Mouse (Mus musculus) lung, embryonic 14.5 days (tissue): ENCODE measurements at regions not wholly inside any gene's neighbourhood (a gene's known extent, or its start where the extent isn't known, plus 50 kb on each side); places are given as distances from the start of the nearest gene placed in this dataset.
A peak's percentile ranks its signal among the peaks of the same experiment; 100 is the strongest.
"Not testable (repeated sequence)": the region's sequence is repeated elsewhere in the genome, so short reads cannot be mapped to it uniquely, and the experiment has no call there.

Source experiments
- ATAC-seq: fragments of 200-750 bp; cut with Nextera tagmentation; 2 replicates; pipeline ENCODE4 v1.8.0; 2017; ENCODE audit warnings: mild to moderate bottlenecking, moderate TSS enrichment, moderate library complexity; ENCODE audit not compliant: insufficient read depth
- DNase-seq: peaks from one replicate; pipeline ENCODE4 v3.0.0-alpha.2; 2015
- H3K27ac ChIP-seq: fragments of 300-500 bp; sonication (generic); 2 replicates; pipeline ENCODE4 v1.5.1; 2014; ENCODE audit warnings: low read depth, mild to moderate bottlenecking, moderate library complexity
- H3K27me3 ChIP-seq: fragments of 300-500 bp; sonication (generic); 2 replicates; pipeline ENCODE4 v1.6.1; 2014; ENCODE audit warnings: low read length, control low read depth; ENCODE audit not compliant: insufficient read depth
- H3K36me3 ChIP-seq: fragments of 300-500 bp; sonication (generic); 2 replicates; pipeline ENCODE4 v1.6.1; 2014; ENCODE audit warnings: control low read depth; ENCODE audit not compliant: insufficient read depth
- H3K4me1 ChIP-seq: fragments of 300-500 bp; sonication (generic); 2 replicates; pipeline ENCODE4 v1.6.1; 2014; ENCODE audit warnings: antibody characterized with exemption, control low read depth; ENCODE audit not compliant: insufficient read depth
- H3K4me2 ChIP-seq: fragments of 300-500 bp; sonication (generic); 2 replicates; pipeline ENCODE4 v1.6.1; 2014; ENCODE audit warnings: mild to moderate bottlenecking
- H3K4me3 ChIP-seq: fragments of 300-500 bp; sonication (generic); 2 replicates; pipeline ENCODE4 v1.5.1; 2014; ENCODE audit warnings: low read depth, low read length
- H3K9ac ChIP-seq: fragments of 300-500 bp; sonication (generic); 2 replicates; pipeline ENCODE4 v1.6.1; 2014
- H3K9me3 ChIP-seq: fragments of 300-500 bp; sonication (generic); 2 replicates; pipeline ENCODE4 v1.6.1; 2016; ENCODE audit warnings: low read depth, low read length, control low read depth
- CTCF ChIP-seq: IDR thresholded peaks from 2 replicates; pipeline ENCODE4 v1.5.1; 2016; ENCODE audit warnings: antibody characterized with exemption, low read depth
- WGBS: fragments of 180-500 bp; shearing (Covaris S2); extraction: QIAGEN DNeasy Blood & Tissue Kit; methylation state at CpG from one replicate; pipeline ENCODE4 v1.1.7; 2014; 5-methylcytosine and 5-hydroxymethylcytosine counted together

DNA sequence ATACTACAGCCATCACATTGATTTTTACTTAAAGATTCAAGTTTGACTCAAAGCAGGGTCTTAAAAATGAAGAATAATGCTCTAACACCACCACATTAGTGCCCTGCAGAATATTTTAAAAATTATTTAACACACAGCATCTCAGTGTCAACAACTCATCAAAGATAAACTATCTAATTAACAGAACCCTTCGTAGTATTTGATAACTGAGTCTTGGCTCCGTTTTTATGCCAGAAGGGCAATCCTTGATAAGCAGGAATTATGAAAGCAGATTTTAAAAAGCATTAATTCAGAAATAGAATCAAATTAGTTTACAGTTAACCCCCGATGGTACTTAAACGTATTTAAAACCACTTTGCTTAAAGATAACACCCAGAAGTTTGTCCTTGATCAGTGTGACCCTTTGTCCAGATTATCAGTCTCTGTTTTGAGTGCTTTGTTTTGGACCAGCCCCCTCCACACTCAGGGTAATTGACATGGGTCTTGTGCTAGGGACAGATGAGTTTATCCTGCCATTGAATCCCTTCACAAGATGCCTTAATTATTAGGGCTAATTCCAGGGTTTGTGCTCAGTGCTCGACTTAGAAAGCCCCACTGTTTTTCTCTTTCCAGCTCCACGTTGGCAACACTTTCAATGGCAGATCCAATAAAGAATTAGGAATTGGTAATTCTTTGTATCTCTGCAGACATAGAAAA is 69.4 kb upstream of the Dph6 start:
- Histone ChIP-seq H3K4me2 (no peak overlapping the region), H3K36me3 (no peaks in the 10 kb centered on the region), H3K27me3 (no peaks in the 10 kb centered on the region), H3K4me3 (no peak overlapping the region), H3K4me1 (no peaks in the 10 kb centered on the region), H3K27ac (no peak overlapping the region), H3K9ac (no peak overlapping the region), H3K9me3 (no peaks in the 10 kb centered on the region)
- no peak for TF ChIP-seq CTCF
- 51% methylated on average over 6 of the region's 6 CpGs for WGBS
- ATAC-seq: no peak
- no peak for DNase-seq

DNA sequence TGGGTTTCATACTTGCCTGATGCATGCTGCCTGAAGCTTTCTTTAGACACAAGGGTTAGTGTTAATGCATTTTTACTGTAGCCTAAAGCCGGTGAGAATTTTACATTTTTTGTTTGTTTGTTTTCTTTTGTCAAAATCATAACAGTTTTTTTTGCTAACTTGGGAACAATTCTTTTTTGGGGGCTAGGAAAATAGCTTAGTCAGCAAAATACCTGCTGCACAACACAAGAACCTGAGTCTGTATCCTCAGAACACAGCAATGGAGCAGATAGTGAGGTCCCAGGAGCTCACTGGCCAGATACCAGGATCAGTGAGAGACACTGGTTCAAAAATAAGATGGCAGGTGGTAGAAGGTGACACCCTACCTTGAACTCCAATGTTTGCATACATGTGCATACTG is 72.4 kb upstream of the Dph6 start:
- Histone ChIP-seq H3K27ac (no peak overlapping the region), H3K4me1 (no peaks in the 10 kb centered on the region), H3K27me3 (no peaks in the 10 kb centered on the region), H3K4me3 (no peak overlapping the region), H3K36me3 (no peaks in the 10 kb centered on the region), H3K9me3 (no peaks in the 10 kb centered on the region), H3K4me2 (no peak overlapping the region), H3K9ac (no peak overlapping the region)
- DNase-seq (no peak), ATAC-seq (no peak)
- WGBS: 90% methylated on average over 1 of the region's 1 CpGs
- TF ChIP-seq CTCF: no peak

DNA sequence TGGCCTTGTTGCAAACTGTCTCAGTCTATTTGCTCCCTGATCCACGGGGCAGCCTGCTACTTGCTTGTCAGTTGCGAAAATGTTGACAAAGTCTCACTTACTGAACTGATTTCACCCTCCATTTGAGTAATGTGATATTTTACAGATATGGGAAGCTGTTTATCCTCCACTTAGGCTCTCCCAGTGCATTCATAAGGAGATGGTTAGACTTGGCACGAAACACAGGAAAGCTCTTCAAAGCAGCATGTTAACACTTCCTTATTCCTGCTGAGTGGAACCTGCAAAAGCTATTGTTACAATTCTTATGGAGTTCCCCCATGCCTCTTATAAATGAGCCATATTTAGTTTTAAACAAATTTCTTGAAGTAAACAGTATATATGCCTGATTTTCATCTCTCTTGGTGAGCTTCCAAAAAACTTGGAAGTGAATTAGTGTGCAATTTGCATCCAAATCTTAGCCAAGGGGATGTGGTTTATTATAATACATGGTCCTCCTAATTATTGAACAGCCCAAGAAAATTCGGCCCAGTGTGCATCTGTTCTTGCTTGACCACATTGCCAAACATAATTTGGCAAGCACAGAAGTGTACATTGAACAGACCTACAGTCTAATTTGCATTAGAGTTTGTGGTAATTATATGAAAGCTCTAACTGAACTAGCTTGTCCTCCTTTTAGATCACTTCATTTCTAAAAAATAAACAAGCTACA is 80.3 kb upstream of the Dph6 start:
- no peak for TF ChIP-seq CTCF
- no peak overlapping the region for H3K27ac ChIP-seq
- no peaks in the 10 kb centered on the region for H3K27me3 ChIP-seq
- peak; percentile 29 for DNase-seq
- no peak overlapping the region for H3K4me2 ChIP-seq
- 29% methylated on average over 4 of the region's 4 CpGs for WGBS
- no peak overlapping the region for H3K4me3 ChIP-seq
- peak; percentile 58; the same call in 1 of the 2 replicates for ATAC-seq
- no peaks in the 10 kb centered on the region for H3K36me3 ChIP-seq
- no peak overlapping the region for H3K9ac ChIP-seq
- no peaks in the 10 kb centered on the region for H3K9me3 ChIP-seq
- no peaks in the 10 kb centered on the region for H3K4me1 ChIP-seq

DNA sequence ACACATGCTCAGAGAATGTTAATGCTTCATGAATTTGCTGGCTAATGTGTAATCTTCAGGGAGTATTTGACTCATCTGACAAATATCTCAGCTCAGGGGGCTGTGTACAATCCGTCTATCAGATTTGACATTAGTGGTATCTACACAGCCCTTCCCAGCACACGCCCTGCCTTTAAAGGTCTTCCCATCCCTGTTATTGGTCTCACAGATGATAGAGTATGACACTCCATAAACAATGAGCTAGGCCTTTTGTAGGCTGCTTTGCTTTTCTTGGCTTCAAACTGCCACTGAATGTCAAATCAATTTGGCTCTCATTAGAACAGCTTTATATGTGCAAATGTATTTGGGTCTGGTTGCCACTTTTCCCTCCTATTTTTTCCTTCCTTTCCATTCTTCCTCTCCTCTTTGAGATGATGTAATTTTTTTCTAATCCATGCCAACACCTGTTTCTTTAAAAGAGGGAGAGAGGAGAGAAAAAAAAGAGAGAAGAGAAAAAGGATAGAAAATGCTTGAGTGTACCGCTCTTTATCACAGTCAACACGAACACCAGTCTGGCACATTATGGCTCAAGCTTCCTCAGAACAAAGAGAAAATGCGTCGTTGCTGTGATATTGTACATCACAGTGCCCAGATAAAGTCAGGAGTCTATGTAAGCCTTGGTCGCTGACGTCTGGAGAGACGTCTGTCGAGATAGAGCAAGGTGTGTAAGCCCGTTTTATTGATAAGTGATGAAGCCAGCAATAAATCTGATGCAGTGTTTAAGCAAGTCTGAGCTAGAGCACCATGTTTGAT is 84.9 kb upstream of the Dph6 start:
- no peak overlapping the region for H3K4me2 ChIP-seq
- no peaks in the 10 kb centered on the region for H3K9me3 ChIP-seq
- WGBS: 44% methylated on average over 11 of the region's 11 CpGs

DNA sequence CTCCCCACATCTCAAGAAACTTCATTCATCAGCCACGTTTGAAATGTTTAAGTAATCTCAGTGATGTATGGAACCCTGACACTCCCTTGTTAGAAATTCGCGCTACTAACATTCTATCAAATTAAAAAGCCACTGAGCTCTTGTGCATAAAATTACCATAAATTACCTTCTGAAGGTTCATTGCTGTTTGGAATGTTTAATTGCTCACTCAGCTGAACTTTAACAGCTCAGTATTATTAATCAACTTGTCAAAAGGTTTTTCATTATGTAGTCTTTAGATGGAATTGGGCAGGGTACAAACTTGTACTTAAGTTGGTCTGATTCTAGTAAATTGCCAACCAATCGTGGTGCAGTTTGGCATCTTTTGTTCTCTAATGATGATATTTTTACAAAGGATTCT is 108.5 kb upstream of the Dph6 start:
- TF ChIP-seq CTCF: no peak
- Histone ChIP-seq H3K4me3 (no peak overlapping the region), H3K4me2 (no peak overlapping the region), H3K4me1 (no peaks in the 10 kb centered on the region), H3K27me3 (no peaks in the 10 kb centered on the region), H3K27ac (no peak overlapping the region), H3K9me3 (no peaks in the 10 kb centered on the region), H3K36me3 (no peaks in the 10 kb centered on the region), H3K9ac (no peak overlapping the region)
- WGBS: 64% methylated on average over 4 of the region's 4 CpGs
- no peak for DNase-seq
- ATAC-seq: no peak

More for the DNA sequence above, 84.9 kb upstream of the Dph6 start:
- H3K36me3 ChIP-seq: no peaks in the 10 kb centered on the region
- H3K27me3 ChIP-seq: no peaks in the 10 kb centered on the region
- no peak overlapping the region for H3K27ac ChIP-seq
- H3K9ac ChIP-seq: no peak overlapping the region
- no peak for ATAC-seq
- no peak for TF ChIP-seq CTCF
- no peak overlapping the region for H3K4me3 ChIP-seq
- no peak for DNase-seq
- no peaks in the 10 kb centered on the region for H3K4me1 ChIP-seq

DNA sequence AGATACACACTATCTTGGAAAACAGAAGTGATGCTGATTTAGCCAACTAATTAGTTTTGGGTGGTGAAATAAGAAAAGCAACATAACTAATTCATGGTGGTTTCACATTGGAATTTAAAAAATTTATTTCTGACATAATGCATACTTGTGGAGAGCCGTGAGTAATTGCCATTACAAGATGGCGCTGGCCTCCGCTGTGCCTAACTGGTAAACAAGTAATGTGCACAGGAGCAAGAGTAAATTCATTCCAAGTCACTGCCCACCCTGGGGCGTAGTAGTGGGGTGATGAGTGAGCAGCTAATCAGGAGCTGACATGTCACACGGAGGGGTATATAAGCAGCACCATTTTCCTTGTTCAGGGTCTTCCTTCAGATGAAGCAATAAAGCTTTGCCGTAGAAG is 119.0 kb upstream of the Dph6 start:
- not testable (repeated sequence) for DNase-seq, H3K27ac ChIP-seq, H3K4me1 ChIP-seq, H3K4me3 ChIP-seq, ATAC-seq, H3K27me3 ChIP-seq, H3K36me3 ChIP-seq, H3K4me2 ChIP-seq, H3K9me3 ChIP-seq, H3K9ac ChIP-seq
- WGBS: 79% methylated on average over 6 of the region's 6 CpGs

DNA sequence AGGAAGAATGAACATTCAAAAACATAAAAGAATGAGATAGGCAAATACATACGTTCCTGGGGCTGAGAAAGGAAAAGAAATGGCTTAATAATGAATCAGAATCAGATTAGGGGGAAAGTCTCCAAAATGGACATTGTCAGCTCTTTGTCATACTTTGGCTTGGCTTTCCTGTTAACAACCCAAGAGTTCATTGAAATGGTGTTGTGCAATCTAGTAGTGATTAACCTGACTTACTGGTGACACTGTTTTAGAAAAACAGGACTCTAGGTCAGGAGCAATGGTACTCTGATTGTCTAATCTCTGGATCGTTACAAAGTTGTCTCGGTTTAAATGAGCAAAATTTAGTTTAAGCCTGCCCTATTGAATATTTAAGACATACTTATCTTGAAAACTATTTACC is 119.5 kb upstream of the Dph6 start:
- Histone ChIP-seq H3K4me1 (no peaks in the 10 kb centered on the region; the same call in 1 of the 2 replicates), H3K36me3 (no peaks in the 10 kb centered on the region), H3K4me2 (no peak overlapping the region), H3K9ac (no peak overlapping the region), H3K27ac (no peak overlapping the region), H3K4me3 (no peak overlapping the region), H3K9me3 (no peaks in the 10 kb centered on the region), H3K27me3 (no peaks in the 10 kb centered on the region)
- DNase-seq (no peak), ATAC-seq (no peak)
- no peak for TF ChIP-seq CTCF
- 85% methylated on average over 3 of the region's 3 CpGs for WGBS
